Mouse (Mus musculus) WW6 (cell line): Measurements from ENCODE around the gene Rcor3.

Source experiments
- DNase-seq: peaks from one replicate; pipeline ENCODE4 v3.0.0-alpha.2; 2013; ENCODE audit warnings: low read depth, low spot score

Gene Rcor3

DNA sequence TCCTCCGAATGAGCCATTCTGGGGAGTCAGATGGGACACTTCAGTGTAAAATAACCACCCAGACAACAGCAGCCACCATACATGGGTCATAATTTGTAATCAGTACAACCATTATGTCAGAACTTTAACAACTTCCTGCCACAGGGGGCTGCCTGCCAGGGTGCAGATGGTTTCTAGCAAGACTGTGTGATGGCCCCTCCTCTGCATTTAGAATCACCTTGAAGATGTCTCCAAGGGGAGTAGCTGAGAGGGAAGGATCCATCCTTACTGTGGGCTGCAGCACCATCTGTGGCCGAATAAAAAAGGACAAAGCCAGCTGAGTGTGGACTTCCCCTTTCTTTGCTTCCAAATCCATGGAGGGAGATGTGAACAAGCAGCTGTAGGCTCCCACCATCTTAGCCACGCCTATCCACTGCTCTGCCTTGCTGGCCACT is 67.2 kb downstream of the Rcor3 start:
- DNase-seq: no peak

DNA sequence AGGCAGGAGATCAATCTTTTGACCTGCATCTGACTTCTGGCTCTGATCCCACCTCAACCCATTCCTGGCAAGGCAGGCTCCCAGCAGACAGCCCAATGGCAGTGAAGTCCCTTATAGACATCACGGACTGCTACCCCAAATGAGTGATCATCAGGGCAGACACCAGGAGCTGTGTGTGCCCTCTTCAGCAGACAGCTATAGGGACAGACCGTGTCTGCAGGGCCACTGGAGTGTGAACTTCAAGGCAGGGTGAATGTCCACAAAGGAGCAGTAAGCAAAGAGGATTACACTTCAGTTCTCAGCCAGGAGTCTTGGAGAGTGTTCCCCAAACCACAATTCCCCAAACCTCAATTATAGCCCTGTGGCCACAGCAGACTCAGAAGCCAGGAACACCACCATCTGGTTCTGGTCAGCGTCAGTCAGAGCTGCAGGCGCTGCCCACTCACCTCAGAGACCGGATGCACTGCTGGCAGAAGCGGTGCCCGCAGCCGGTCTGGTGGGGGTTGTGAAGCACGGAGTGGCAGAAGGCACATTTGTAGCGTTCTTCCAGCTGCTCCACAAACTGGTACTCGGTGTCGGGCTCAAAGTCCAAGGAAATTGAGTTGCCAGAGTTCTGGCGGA is 67.8 kb downstream of the Rcor3 start:
- no peak for DNase-seq

DNA sequence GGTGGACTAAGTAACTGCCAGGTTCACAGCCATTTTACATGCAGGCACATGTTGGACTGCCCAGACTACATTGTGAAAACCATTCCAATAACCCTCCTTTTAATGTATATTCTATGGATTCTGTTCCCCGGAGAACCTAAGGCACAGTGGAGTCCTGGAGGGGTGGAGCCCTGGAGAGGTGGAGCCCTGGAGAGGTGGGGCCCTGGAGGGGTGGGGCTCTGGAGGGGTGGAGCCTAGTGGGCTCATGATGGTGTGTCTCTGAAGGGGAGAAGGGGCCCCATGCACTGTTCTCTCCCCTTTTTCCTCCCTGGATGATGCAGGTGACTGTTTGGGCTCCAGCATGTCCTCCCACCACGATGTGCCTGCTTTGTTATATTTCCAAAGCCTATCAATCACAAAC is 69.7 kb downstream of the Rcor3 start:
- no peak for DNase-seq

DNA sequence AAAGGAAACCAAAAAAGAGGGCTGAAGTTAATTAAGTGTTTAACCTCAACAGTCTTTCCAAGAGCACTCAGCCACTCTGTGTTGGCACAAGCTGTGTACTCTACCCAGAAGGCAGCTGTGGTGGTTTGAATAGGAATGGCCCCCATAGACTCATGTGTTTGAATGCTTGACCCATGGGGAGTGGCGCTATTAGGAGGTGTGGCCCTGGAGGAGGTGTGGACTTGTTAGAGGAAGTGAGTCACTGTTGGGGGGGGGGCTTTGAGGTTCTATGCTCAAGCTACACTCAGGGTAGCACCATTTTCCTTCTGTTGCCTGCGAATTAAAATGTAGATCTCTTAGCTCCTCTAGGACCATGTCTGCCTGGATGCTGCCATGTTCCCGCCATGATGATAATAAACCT is 70.9 kb downstream of the Rcor3 start:
- no peak for DNase-seq

DNA sequence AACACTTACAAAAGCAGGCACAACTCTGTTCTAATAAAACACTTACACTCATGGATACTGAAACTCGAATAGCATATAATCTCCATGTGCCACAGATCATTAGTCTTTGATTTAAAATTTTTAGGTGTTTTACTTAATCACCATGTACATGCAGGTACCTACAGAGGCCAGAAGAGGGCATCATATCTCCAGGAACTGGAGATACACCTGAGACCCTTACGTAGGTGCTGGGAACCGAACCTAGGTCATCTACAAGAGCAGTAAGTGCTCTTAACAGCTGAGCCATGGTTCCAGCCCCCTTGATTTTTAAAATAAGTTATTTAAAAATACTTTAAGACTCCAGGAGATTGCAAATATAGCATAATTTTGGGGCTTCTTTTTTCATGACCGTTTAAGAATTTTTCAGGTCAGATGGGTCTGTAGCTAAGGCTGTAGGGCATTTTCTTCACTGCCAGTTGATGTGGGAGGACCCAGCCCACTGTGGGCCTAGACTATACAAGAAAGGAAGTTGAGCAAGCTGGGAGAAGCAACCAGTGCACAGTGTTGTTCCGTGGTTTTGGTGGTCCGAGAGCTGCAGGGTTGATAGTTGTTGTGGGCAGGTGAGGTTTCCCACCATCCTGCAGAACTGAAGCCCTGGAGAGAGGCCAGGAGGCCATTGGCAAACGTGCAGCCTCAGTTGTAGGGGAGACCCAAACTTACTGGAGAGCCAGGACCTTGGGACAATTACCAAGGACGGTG is 74.5 kb downstream of the Rcor3 start:
- DNase-seq: no peak

DNA sequence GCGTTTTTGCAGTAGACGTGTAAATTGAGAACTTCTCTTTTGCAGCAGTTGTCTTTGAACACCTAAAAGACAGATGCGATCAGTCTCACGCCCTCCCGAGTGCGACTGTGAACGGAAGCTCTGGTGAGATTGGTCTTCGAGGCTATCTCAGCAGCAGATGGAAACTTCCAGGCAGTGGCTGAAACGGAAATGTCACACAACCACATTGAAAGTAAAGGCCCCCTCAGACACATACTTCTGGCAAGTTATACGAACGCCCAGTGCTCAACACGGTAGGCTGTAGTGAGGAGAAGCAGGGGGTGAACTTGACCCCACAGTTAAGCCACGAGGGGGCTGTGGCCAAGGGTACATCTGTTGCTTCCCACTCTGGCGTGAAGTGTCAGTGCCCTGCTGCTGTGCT is 75.2 kb downstream of the Rcor3 start:
- DNase-seq: no peak

DNA sequence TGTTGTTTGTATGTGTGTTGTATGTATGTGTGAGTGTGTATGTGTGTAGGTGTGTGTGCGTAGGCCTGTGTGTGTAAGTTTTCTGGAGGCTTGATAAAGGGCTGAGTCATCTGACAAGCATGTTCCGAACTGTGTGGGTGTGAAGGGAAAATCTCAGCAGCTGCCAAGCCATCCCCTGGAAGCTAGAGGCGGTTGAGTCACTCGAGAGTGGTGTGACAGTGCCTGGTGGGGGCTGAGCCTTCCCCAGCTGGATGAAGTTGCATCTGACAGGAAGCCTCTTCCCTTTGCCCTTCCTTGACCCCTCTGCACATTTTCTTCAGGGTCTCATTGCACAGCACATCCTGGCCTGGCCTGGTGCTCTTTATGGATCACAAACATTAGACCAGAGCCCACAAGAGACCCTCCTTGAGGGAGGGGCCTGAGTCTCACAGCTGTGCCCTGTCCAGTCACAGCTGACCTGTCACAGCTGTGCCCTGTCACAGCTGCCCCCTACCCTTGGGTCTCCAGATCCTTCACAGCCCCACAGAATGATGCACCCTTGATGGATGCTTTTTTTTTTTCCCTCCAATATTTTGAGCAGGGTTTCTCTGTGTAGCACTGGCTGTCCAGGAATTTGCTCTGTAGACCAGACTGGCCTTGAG is 76.1 kb downstream of the Rcor3 start:
- DNase-seq: no peak

DNA sequence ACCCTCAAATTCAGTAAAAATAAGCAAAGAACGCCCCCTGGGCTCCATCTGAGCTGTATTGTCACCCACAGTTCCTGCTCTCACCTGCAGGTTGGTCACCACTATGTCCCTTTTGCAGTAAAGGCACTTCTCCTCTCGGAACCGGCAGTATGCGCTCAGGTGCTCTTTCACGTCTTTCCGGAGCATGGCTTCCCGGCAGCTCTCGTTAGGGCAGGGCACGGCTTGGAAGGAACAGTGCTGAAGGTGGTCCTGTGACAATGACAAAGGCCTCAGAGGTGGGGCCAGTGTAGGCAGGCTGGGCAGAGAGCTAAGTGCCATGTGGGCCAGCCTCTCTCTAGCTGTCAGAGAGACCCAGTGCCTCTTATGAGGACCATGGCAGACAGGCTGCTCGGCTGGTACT is 79.0 kb downstream of the Rcor3 start:
- no peak for DNase-seq

DNA sequence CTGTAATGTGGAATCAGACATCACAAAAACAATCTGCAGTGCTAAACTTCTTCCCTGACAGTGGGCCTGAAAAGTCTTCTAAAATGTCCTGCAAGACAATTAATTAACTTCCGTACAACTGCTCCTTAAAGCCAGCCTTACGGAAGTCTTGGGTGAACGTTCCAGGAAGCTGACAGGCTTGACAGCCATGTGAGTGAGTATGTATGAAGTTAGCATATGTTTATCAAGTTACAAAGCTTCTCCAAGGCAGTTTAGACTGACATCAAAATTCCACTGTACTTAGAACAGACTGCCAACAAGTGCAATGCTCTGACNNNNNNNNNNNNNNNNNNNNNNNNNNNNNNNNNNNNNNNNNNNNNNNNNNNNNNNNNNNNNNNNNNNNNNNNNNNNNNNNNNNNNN is 84.1 kb downstream of the Rcor3 start:
- no peak for DNase-seq

DNA sequence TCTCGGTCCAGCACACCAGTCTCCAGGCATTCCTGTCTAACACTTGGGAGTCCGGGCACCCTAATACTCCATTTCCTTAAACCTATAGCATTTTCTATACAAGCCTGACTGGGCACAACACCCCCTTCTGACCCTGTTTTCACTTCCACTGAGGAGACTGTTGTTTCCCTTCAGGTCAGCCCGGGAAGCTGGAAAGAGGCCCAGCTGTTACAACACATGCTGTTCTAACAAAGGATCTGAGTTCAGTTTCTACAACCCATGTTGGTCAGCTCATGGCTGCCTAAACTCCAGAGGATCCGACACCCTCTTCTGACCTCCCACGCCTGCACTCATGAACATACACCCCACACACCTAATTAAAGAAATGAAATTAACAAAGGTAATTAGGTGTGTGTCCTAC is 84.9 kb downstream of the Rcor3 start:
- no peak for DNase-seq

DNA sequence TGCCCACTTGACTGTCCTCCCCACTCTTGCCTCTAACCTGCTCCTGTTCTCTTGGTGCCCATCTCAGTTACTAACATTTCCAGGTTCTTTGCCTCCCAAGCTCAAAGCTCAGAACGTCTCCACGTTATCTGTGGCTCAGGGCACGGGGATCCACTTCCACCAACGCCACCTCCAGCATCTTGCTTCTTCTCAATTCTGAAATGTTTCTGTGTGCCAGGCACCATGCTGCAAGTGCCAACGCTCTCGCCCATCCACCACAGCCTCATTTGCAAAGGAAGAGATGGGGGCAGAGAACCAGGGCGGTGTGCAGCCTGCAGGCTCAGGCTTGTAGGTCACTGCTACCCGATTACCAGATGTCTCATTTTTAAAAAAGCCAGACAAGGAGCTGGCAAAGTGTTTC is 85.4 kb downstream of the Rcor3 start:
- DNase-seq: no peak
